Mouse (Mus musculus): ENCODE data around the gene Nmt2. TPM values are rescaled to one million over a fixed set of nuclear protein-coding genes. Genes with fewer than 3 reads are reported as not detected.
A peak's percentile ranks its signal among the peaks of the same experiment; 100 is the strongest.

Gene Nmt2
- polyA plus RNA-seq, 1 experiment from 2014 or later = 49.9 TPM

GRCm38 (mm10) chr2:3281311-3281710, 2.7 kb upstream of the Nmt2 start:
- Histone ChIP-seq H3K4me3 (ENCODE audit: low read depth, low read length) (no peak overlapping the region), H3K36me3 (ENCODE audit: control insufficient read depth, insufficient read depth, low read length) (no peaks in the 10 kb centered on the region), H3K4me2 (ENCODE audit: low read length) (no peak overlapping the region), H3K27me3 (replicated peaks; ENCODE audit: control insufficient read depth, insufficient read depth, low read length) (no peaks in the 10 kb centered on the region), H3K4me1 (replicated peaks; ENCODE audit: control insufficient read depth, insufficient read depth, low read length) (peaks cover 10% of the 10 kb centered on the region), H3K9ac (ENCODE audit: low read length) (no peak overlapping the region), H3K27ac (ENCODE audit: low read depth) (no peak overlapping the region), H3K9me3 (ENCODE audit: control insufficient read depth, low read length) (no peaks in the 10 kb centered on the region)
- DNase-seq (ENCODE audit: low spot score) (no peak), ATAC-seq (replicated peaks; ENCODE audit: low FRiP score, low TSS enrichment, low read depth) (no peak)
- WGBS = 87% methylated on average over 4 of the region's 4 CpGs

GRCm38 (mm10) chr2:3282866-3283601, 978 bp upstream of the Nmt2 start:
- Histone ChIP-seq H3K27ac (ENCODE audit: low read depth) (peak overlapping the region; percentile 83), H3K9me3 (ENCODE audit: control insufficient read depth, low read length) (no peaks in the 10 kb centered on the region), H3K4me2 (ENCODE audit: low read length) (peak overlapping the region; percentile 50), H3K4me3 (ENCODE audit: low read depth, low read length) (peak overlapping the region; percentile 86), H3K36me3 (ENCODE audit: control insufficient read depth, insufficient read depth, low read length) (no peaks in the 10 kb centered on the region), H3K9ac (ENCODE audit: low read length) (peak overlapping the region; percentile 55), H3K27me3 (replicated peaks; ENCODE audit: control insufficient read depth, insufficient read depth, low read length) (no peaks in the 10 kb centered on the region), H3K4me1 (replicated peaks; ENCODE audit: control insufficient read depth, insufficient read depth, low read length) (peaks cover 10% of the 10 kb centered on the region)
- ATAC-seq (replicated peaks; ENCODE audit: low FRiP score, low TSS enrichment, low read depth) (peak; percentile 0; the same call in 1 of the 2 replicates), DNase-seq (ENCODE audit: low spot score) (no peak)
- 6% methylated on average over 12 of the region's 12 CpGs for WGBS

- H3K27me3 ChIP-seq (replicated peaks; ENCODE audit: control insufficient read depth, insufficient read depth, low read length) = no peaks in the 10 kb centered on the region
- H3K4me3 ChIP-seq (ENCODE audit: low read depth, low read length) = peak overlapping the region; percentile 86
- H3K9me3 ChIP-seq (ENCODE audit: control insufficient read depth, low read length) = no peaks in the 10 kb centered on the region
- peak overlapping the region; percentile 86 for H3K27ac ChIP-seq (ENCODE audit: low read depth)
- under 1% methylated on average over 54 of the region's 60 CpGs for WGBS
- H3K4me1 ChIP-seq (replicated peaks; ENCODE audit: control insufficient read depth, insufficient read depth, low read length) = peaks cover 10% of the 10 kb centered on the region
- ATAC-seq (replicated peaks; ENCODE audit: low FRiP score, low TSS enrichment, low read depth) (peak; percentile 40; the same call in 1 of the 2 replicates), DNase-seq (ENCODE audit: low spot score) (peak; percentile 82)
- H3K4me2 ChIP-seq (ENCODE audit: low read length) = peak overlapping the region; percentile 58
- peak overlapping the region; percentile 77 for H3K9ac ChIP-seq (ENCODE audit: low read length)
- H3K36me3 ChIP-seq (ENCODE audit: control insufficient read depth, insufficient read depth, low read length) = no peaks in the 10 kb centered on the region
Measured at GRCm38 (mm10) chr2:3284473-3285180, 615 bp downstream of the Nmt2 start.

GRCm38 (mm10) chr2:3285181-3285530, 1.1 kb downstream of the Nmt2 start:
- peak overlapping the region; percentile 77 for H3K9ac ChIP-seq (ENCODE audit: low read length)
- H3K27me3 ChIP-seq (replicated peaks; ENCODE audit: control insufficient read depth, insufficient read depth, low read length) = no peaks in the 10 kb centered on the region
- no peaks in the 10 kb centered on the region for H3K36me3 ChIP-seq (ENCODE audit: control insufficient read depth, insufficient read depth, low read length)
- ATAC-seq (replicated peaks; ENCODE audit: low FRiP score, low TSS enrichment, low read depth) = no peak
- H3K9me3 ChIP-seq (ENCODE audit: control insufficient read depth, low read length) = no peaks in the 10 kb centered on the region
- peak overlapping the region; percentile 58 for H3K4me2 ChIP-seq (ENCODE audit: low read length)
- H3K4me1 ChIP-seq (replicated peaks; ENCODE audit: control insufficient read depth, insufficient read depth, low read length) = peaks cover 10% of the 10 kb centered on the region
- 2% methylated on average over 6 of the region's 6 CpGs for WGBS
- H3K27ac ChIP-seq (ENCODE audit: low read depth) = peak overlapping the region; percentile 86; the same call in 1 of the 2 replicates
- peak overlapping the region; percentile 86 for H3K4me3 ChIP-seq (ENCODE audit: low read depth, low read length)
- DNase-seq (ENCODE audit: low spot score) = no peak

GRCm38 (mm10) chr2:3285709-3286108, 1.7 kb downstream of the Nmt2 start:
- peak overlapping the region; percentile 58 for H3K4me2 ChIP-seq (ENCODE audit: low read length)
- H3K4me3 ChIP-seq (ENCODE audit: low read depth, low read length) = peak overlapping the region; percentile 86
- DNase-seq (ENCODE audit: low spot score) (no peak), ATAC-seq (replicated peaks; ENCODE audit: low FRiP score, low TSS enrichment, low read depth) (no peak)
- no peaks in the 10 kb centered on the region for H3K9me3 ChIP-seq (ENCODE audit: control insufficient read depth, low read length)
- WGBS = 69% methylated on average over 3 of the region's 3 CpGs
- H3K4me1 ChIP-seq (replicated peaks; ENCODE audit: control insufficient read depth, insufficient read depth, low read length) = peaks cover 10% of the 10 kb centered on the region
- H3K36me3 ChIP-seq (ENCODE audit: control insufficient read depth, insufficient read depth, low read length) = no peaks in the 10 kb centered on the region
- no peak overlapping the region for H3K27ac ChIP-seq (ENCODE audit: low read depth)
- H3K9ac ChIP-seq (ENCODE audit: low read length) = no peak overlapping the region; the same call in 1 of the 2 replicates
- H3K27me3 ChIP-seq (replicated peaks; ENCODE audit: control insufficient read depth, insufficient read depth, low read length) = no peaks in the 10 kb centered on the region

- H3K36me3 ChIP-seq (ENCODE audit: control insufficient read depth, insufficient read depth, low read length) = no peaks in the 10 kb centered on the region
- no peaks in the 10 kb centered on the region for H3K27me3 ChIP-seq (replicated peaks; ENCODE audit: control insufficient read depth, insufficient read depth, low read length)
- no peak overlapping the region for H3K4me2 ChIP-seq (ENCODE audit: low read length)
- no peaks in the 10 kb centered on the region for H3K9me3 ChIP-seq (ENCODE audit: control insufficient read depth, low read length)
- H3K4me3 ChIP-seq (ENCODE audit: low read depth, low read length) = no peak overlapping the region
- ATAC-seq (replicated peaks; ENCODE audit: low FRiP score, low TSS enrichment, low read depth) = no peak
- peaks cover 10% of the 10 kb centered on the region for H3K4me1 ChIP-seq (replicated peaks; ENCODE audit: control insufficient read depth, insufficient read depth, low read length)
- H3K27ac ChIP-seq (ENCODE audit: low read depth) = no peak overlapping the region
- DNase-seq (ENCODE audit: low spot score) = no peak
- H3K9ac ChIP-seq (ENCODE audit: low read length) = no peak overlapping the region
- 81% methylated on average over 2 of the region's 2 CpGs for WGBS
Measured at GRCm38 (mm10) chr2:3286243-3286642, 2.2 kb downstream of the Nmt2 start.

GRCm38 (mm10) chr2:3289581-3289980, 5.6 kb downstream of the Nmt2 start:
- Histone ChIP-seq H3K27me3 (replicated peaks; ENCODE audit: control insufficient read depth, insufficient read depth, low read length) (no peaks in the 10 kb centered on the region), H3K9ac (ENCODE audit: low read length) (no peak overlapping the region), H3K4me2 (ENCODE audit: low read length) (no peak overlapping the region), H3K4me3 (ENCODE audit: low read depth, low read length) (no peak overlapping the region), H3K4me1 (replicated peaks; ENCODE audit: control insufficient read depth, insufficient read depth, low read length) (peaks cover 10% of the 10 kb centered on the region), H3K9me3 (ENCODE audit: control insufficient read depth, low read length) (no peaks in the 10 kb centered on the region), H3K36me3 (ENCODE audit: control insufficient read depth, insufficient read depth, low read length) (no peaks in the 10 kb centered on the region), H3K27ac (ENCODE audit: low read depth) (no peak overlapping the region)
- ATAC-seq (replicated peaks; ENCODE audit: low FRiP score, low TSS enrichment, low read depth) (no peak), DNase-seq (ENCODE audit: low spot score) (no peak)
- 93% methylated on average over 1 of the region's 1 CpGs for WGBS

GRCm38 (mm10) chr2:3292170-3292569, 8.2 kb downstream of the Nmt2 start:
- Histone ChIP-seq H3K4me2 (ENCODE audit: low read length) (no peak overlapping the region), H3K27me3 (replicated peaks; ENCODE audit: control insufficient read depth, insufficient read depth, low read length) (no peaks in the 10 kb centered on the region), H3K4me3 (ENCODE audit: low read depth, low read length) (no peak overlapping the region), H3K4me1 (replicated peaks; ENCODE audit: control insufficient read depth, insufficient read depth, low read length) (no peaks in the 10 kb centered on the region), H3K9ac (ENCODE audit: low read length) (no peak overlapping the region), H3K36me3 (ENCODE audit: control insufficient read depth, insufficient read depth, low read length) (no peaks in the 10 kb centered on the region), H3K9me3 (ENCODE audit: control insufficient read depth, low read length) (no peaks in the 10 kb centered on the region), H3K27ac (ENCODE audit: low read depth) (no peak overlapping the region)
- no peak for DNase-seq (ENCODE audit: low spot score)
- ATAC-seq (replicated peaks; ENCODE audit: low FRiP score, low TSS enrichment, low read depth) = no peak
- 58% methylated on average over 1 of the region's 1 CpGs for WGBS

Measured in intestine, embryonic 14.5 days (tissue).